Mouse (Mus musculus) midbrain, embryonic 13.5 days (tissue): ENCODE measurements around the gene Wdr31. TPM values are rescaled to one million over a fixed set of nuclear protein-coding genes. Genes with fewer than 3 reads are reported as not detected.
"Not testable (repeated sequence)": the region's sequence is repeated elsewhere in the genome, so short reads cannot be mapped to it uniquely, and the experiment has no call there.

Experiments
- ATAC-seq: fragments of 200-750 bp; cut with Nextera tagmentation; 2 replicates; pipeline ENCODE4 v1.8.0; 2017; ENCODE audit warnings: mild to moderate bottlenecking, moderate TSS enrichment, moderate library complexity
- H3K27ac ChIP-seq: fragments of 300-500 bp; sonication (generic); 2 replicates; pipeline ENCODE4 v1.5.1; 2015; ENCODE audit warnings: inconsistent platforms, mild to moderate bottlenecking, moderate library complexity
- H3K27me3 ChIP-seq: fragments of 300-500 bp; sonication (generic); 2 replicates; pipeline ENCODE4 v1.6.1; 2015; ENCODE audit warnings: mild to moderate bottlenecking, inconsistent platforms
- H3K36me3 ChIP-seq: fragments of 300-500 bp; sonication (generic); 2 replicates; pipeline ENCODE4 v1.6.1; 2015; ENCODE audit warnings: mild to moderate bottlenecking, inconsistent platforms
- H3K4me1 ChIP-seq: fragments of 300-500 bp; sonication (generic); replicated peaks from 2 replicates; pipeline ENCODE4 v1.6.1; 2015; ENCODE audit warnings: inconsistent platforms
- H3K4me2 ChIP-seq: fragments of 300-500 bp; sonication (generic); replicated peaks from 2 replicates; pipeline ENCODE4 v1.6.1; 2015; ENCODE audit warnings: moderate library complexity, mild to moderate bottlenecking, inconsistent platforms
- H3K4me3 ChIP-seq: fragments of 300-500 bp; sonication (generic); replicated peaks from 2 replicates; pipeline ENCODE4 v1.5.1; 2015; ENCODE audit warnings: mild to moderate bottlenecking, inconsistent platforms
- H3K9ac ChIP-seq: fragments of 300-500 bp; sonication (generic); replicated peaks from 2 replicates; pipeline ENCODE4 v1.6.1; 2015; ENCODE audit warnings: mild to moderate bottlenecking, inconsistent platforms
- H3K9me3 ChIP-seq: fragments of 300-500 bp; sonication (generic); 2 replicates; pipeline ENCODE4 v1.6.1; 2016; ENCODE audit warnings: mild to moderate bottlenecking, inconsistent platforms
- WGBS: fragments of 180-500 bp; shearing (Covaris S2); methylation state at CpG from one replicate; pipeline ENCODE4 v1.1.7; 2015; 5-methylcytosine and 5-hydroxymethylcytosine counted together
- polyA plus RNA-seq: library from polyadenylated mRNA; unstranded; fragments of >200 nt; fragmentation: Nextera tagmentation; extraction: Ambion mirVana; gene quantifications from 2 replicates; pipeline ENCODE4 v1.2.1, GENCODE M21; 2015

Gene Wdr31
- polyA plus RNA-seq, 1 experiment from 2014 or later = 10.8 TPM

GRCm38 (mm10) chr4:62492682-62493081 lies 22.0 kb upstream of the Wdr31 start:
- no peak overlapping the region for H3K9ac ChIP-seq
- no peak overlapping the region for H3K4me2 ChIP-seq
- H3K4me3 ChIP-seq = no peak overlapping the region
- no peaks in the 10 kb centered on the region for H3K9me3 ChIP-seq
- no peak for ATAC-seq
- 85% methylated on average over 2 of the region's 2 CpGs for WGBS
- H3K4me1 ChIP-seq = no peaks in the 10 kb centered on the region
- H3K27ac ChIP-seq = no peak overlapping the region
- peaks cover 13% of the 10 kb centered on the region for H3K36me3 ChIP-seq
- H3K27me3 ChIP-seq = no peaks in the 10 kb centered on the region

GRCm38 (mm10) chr4:62487914-62488313 lies 17.2 kb upstream of the Wdr31 start:
- WGBS = 92% methylated on average over 2 of the region's 2 CpGs
- H3K36me3 ChIP-seq = no peaks in the 10 kb centered on the region

GRCm38 (mm10) chr4:62487172-62487571 lies 16.5 kb upstream of the Wdr31 start:
- H3K4me3 ChIP-seq = no peak overlapping the region
- no peaks in the 10 kb centered on the region for H3K36me3 ChIP-seq
- H3K27me3 ChIP-seq = peaks cover under 1% of the 10 kb centered on the region
- H3K9me3 ChIP-seq = no peaks in the 10 kb centered on the region
- no peak for ATAC-seq
- H3K4me1 ChIP-seq = no peaks in the 10 kb centered on the region
- 89% methylated on average over 5 of the region's 5 CpGs for WGBS
- H3K9ac ChIP-seq = no peak overlapping the region
- H3K4me2 ChIP-seq = no peak overlapping the region
- no peak overlapping the region for H3K27ac ChIP-seq

More at GRCm38 (mm10) chr4:62487914-62488313, 17.2 kb upstream of the Wdr31 start:
- no peak overlapping the region for H3K27ac ChIP-seq
- ATAC-seq = no peak
- no peaks in the 10 kb centered on the region for H3K4me1 ChIP-seq
- no peaks in the 10 kb centered on the region for H3K27me3 ChIP-seq
- H3K4me2 ChIP-seq = no peak overlapping the region
- no peaks in the 10 kb centered on the region for H3K9me3 ChIP-seq
- H3K9ac ChIP-seq = no peak overlapping the region
- no peak overlapping the region for H3K4me3 ChIP-seq

GRCm38 (mm10) chr4:62486162-62486696 lies 15.5 kb upstream of the Wdr31 start:
- H3K27ac ChIP-seq = no peak overlapping the region
- no peak overlapping the region for H3K4me2 ChIP-seq
- no peaks in the 10 kb centered on the region for H3K36me3 ChIP-seq
- no peaks in the 10 kb centered on the region for H3K4me1 ChIP-seq
- H3K9me3 ChIP-seq = no peaks in the 10 kb centered on the region
- WGBS = 93% methylated on average over 15 of the region's 15 CpGs
- peaks cover 8% of the 10 kb centered on the region for H3K27me3 ChIP-seq
- no peak overlapping the region for H3K9ac ChIP-seq
- no peak overlapping the region for H3K4me3 ChIP-seq
- no peak for ATAC-seq

GRCm38 (mm10) chr4:62485450-62486161 lies 14.9 kb upstream of the Wdr31 start:
- Histone ChIP-seq H3K9ac (no peak overlapping the region), H3K4me1 (no peaks in the 10 kb centered on the region), H3K36me3 (no peaks in the 10 kb centered on the region), H3K4me2 (no peak overlapping the region), H3K9me3 (no peaks in the 10 kb centered on the region), H3K27ac (no peak overlapping the region), H3K4me3 (no peak overlapping the region), H3K27me3 (peaks cover 15% of the 10 kb centered on the region)
- ATAC-seq = no peak
- 89% methylated on average over 8 of the region's 8 CpGs for WGBS

GRCm38 (mm10) chr4:62484928-62485327 lies 14.2 kb upstream of the Wdr31 start:
- Histone ChIP-seq H3K4me3 (no peak overlapping the region), H3K9me3 (no peaks in the 10 kb centered on the region), H3K9ac (no peak overlapping the region), H3K36me3 (no peaks in the 10 kb centered on the region), H3K27ac (no peak overlapping the region), H3K4me1 (peaks cover 3% of the 10 kb centered on the region), H3K4me2 (no peak overlapping the region), H3K27me3 (peaks cover 21% of the 10 kb centered on the region)
- ATAC-seq = no peak
- WGBS = 83% methylated on average over 3 of the region's 3 CpGs

GRCm38 (mm10) chr4:62480709-62481605 lies 10.3 kb upstream of the Wdr31 start:
- Histone ChIP-seq H3K27me3 (peaks cover 42% of the 10 kb centered on the region), H3K4me3 (no peak overlapping the region), H3K9ac (no peak overlapping the region), H3K4me1 (peaks cover 6% of the 10 kb centered on the region), H3K4me2 (no peak overlapping the region), H3K27ac (no peak overlapping the region), H3K36me3 (no peaks in the 10 kb centered on the region), H3K9me3 (no peaks in the 10 kb centered on the region)
- 51% methylated on average over 10 of the region's 10 CpGs for WGBS
- peak; percentile 49; the same call in 1 of the 2 replicates for ATAC-seq

GRCm38 (mm10) chr4:62479937-62480708 lies 9.4 kb upstream of the Wdr31 start, which contains the start of gene Bspry:
TSS of gene Bspry (plus strand) at chr4:62480053.
- no peaks in the 10 kb centered on the region for H3K9me3 ChIP-seq
- ATAC-seq = peak; percentile 83
- H3K27me3 ChIP-seq = peaks cover 42% of the 10 kb centered on the region
- 3% methylated on average over 71 of the region's 71 CpGs for WGBS
- peak within 1 kb of the TSS; percentile 65 for H3K4me2 ChIP-seq
- 0 out of 2 replicates have a peak within 1 kb of the TSS, but pooled peaks have one; percentile 23 for H3K9ac ChIP-seq
- no peak within 1 kb of the TSS for H3K27ac ChIP-seq
- H3K4me3 ChIP-seq = peak within 1 kb of the TSS; percentile 45
- no peaks in the 10 kb centered on the region for H3K36me3 ChIP-seq
- H3K4me1 ChIP-seq = peaks cover 6% of the 10 kb centered on the region

GRCm38 (mm10) chr4:62479593-62479936 lies 8.9 kb upstream of the Wdr31 start:
- Histone ChIP-seq H3K27me3 (peaks cover 42% of the 10 kb centered on the region), H3K9ac (0 out of 2 replicates have a peak overlapping the region, but pooled peaks have one; percentile 23), H3K4me2 (peak overlapping the region; percentile 65), H3K4me3 (peak overlapping the region; percentile 45)
- H3K4me1 ChIP-seq, H3K27ac ChIP-seq, ATAC-seq, H3K36me3 ChIP-seq, H3K9me3 ChIP-seq: not testable (repeated sequence)
- WGBS = 14% methylated on average over 11 of the region's 11 CpGs

- WGBS = 89% methylated on average over 6 of the region's 6 CpGs
- Histone ChIP-seq H3K9ac (no peak overlapping the region), H3K27me3 (peaks cover 42% of the 10 kb centered on the region), H3K27ac (no peak overlapping the region), H3K4me1 (peaks cover 6% of the 10 kb centered on the region), H3K36me3 (no peaks in the 10 kb centered on the region), H3K4me3 (no peak overlapping the region), H3K4me2 (no peak overlapping the region), H3K9me3 (no peaks in the 10 kb centered on the region)
- ATAC-seq = no peak
These were observed 7.0 kb upstream of the Wdr31 start for GRCm38 (mm10) chr4:62477542-62478244.

GRCm38 (mm10) chr4:62475793-62476192 lies 5.1 kb upstream of the Wdr31 start:
- ATAC-seq = no peak
- H3K9ac ChIP-seq = no peak overlapping the region
- no peak overlapping the region for H3K4me2 ChIP-seq
- H3K4me1 ChIP-seq = peaks cover 6% of the 10 kb centered on the region
- peaks cover 29% of the 10 kb centered on the region for H3K27me3 ChIP-seq
- 95% methylated on average over 6 of the region's 6 CpGs for WGBS
- no peaks in the 10 kb centered on the region for H3K36me3 ChIP-seq
- H3K9me3 ChIP-seq = no peaks in the 10 kb centered on the region
- H3K4me3 ChIP-seq = no peak overlapping the region
- H3K27ac ChIP-seq = no peak overlapping the region
